Mouse (Mus musculus): ENCODE data around the gene Fnbp1l.
A peak's percentile ranks its signal among the peaks of the same experiment; 100 is the strongest.

Gene Fnbp1l

DNA sequence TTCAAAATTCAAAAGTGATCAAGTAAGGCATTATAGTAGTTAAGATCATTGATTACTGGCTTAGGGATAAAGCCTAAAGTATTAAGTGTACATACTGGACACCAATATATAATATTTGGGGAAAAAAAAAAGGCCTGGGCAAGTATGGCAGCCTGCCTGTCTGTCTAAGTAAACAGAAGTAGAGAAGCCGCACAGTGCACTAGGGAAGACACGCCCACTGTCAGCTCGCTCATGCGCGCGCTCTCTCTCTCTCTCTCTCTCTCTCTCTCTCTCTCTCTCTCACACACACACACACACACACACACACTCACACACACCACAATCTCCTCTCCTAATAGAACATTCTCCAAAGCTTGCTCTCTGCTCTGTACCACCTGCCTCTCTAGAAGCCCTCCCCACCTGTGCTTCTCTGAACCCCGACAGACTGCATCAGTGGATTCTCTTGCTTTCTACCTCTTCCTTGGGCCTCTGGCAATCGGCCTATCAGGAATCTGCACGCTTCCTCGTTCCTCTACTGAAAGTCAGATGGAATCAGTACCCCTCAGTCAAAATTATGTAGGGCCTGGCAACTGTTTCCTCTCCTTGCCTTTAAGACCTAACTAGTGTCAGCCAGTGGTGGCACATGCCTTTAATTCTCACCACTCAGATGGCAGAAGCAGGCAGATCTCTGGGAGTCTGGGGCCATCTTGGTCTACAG, 13.3 kb downstream of the Fnbp1l start:
- DNase-seq (ENCODE audit: low read depth in 1 of 2, low spot score in 2 of 2): no peak

DNA sequence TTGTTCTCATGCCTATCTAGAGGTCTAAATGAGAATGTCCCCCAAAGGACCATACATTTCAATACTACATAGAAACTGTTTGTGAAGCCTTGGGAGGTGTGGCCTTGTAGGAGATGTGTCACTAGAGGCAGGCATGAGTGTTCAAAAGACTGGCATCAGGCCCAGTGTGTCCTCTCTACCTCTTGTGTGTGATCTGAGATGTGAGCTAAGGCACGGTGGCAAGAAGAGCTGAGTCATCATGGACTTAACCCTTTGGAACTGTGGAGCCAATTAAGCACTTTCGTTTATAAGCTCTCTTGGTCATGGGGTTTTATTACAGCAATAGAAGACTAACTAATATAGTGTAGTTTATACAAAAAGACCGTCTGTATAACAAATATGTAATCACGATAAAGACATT, 16.3 kb downstream of the Fnbp1l start:
- DNase-seq (ENCODE audit: low read depth in 1 of 2, low spot score in 2 of 2): no peak

DNA sequence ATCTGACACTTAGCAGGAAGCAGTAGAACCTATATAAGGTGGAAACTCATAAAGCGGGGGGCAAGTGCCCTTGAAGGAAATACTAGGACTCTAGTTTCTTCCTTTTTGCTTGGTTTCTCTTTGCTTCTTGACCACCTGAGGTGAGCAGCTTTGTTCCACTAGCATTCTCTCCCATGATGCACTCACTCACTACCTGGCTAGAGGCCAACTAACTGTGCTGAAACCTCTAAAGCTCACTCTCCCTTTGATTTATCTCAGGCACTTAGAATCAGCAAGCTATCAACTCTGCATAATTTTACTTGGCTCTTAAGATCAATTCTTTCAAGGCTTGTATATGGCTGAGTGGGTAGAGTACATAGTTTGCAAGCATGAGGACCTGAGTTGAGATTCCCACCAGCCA, 17.1 kb downstream of the Fnbp1l start:
- DNase-seq (ENCODE audit: low read depth in 1 of 2, low spot score in 2 of 2): no peak

DNA sequence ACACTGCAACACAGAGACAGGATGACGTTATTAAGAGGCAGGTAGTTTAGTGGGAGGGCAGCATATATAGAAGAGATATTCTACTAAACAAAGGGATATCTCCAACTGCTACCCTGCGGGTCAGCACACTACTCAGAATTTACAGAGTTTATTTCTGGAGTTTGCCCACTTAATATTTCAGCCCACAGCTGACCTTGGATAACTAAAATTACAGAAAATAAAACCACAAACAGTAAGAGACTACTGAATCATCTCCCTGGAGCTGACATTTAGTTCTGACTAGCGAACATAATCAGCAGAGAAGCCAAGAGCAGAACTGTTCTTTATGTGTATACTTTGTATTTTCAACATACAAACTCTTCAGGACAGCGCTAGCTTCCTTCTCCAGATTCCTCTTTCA, 20.2 kb downstream of the Fnbp1l start:
- DNase-seq (ENCODE audit: low read depth in 1 of 2, low spot score in 2 of 2): no peak

DNA sequence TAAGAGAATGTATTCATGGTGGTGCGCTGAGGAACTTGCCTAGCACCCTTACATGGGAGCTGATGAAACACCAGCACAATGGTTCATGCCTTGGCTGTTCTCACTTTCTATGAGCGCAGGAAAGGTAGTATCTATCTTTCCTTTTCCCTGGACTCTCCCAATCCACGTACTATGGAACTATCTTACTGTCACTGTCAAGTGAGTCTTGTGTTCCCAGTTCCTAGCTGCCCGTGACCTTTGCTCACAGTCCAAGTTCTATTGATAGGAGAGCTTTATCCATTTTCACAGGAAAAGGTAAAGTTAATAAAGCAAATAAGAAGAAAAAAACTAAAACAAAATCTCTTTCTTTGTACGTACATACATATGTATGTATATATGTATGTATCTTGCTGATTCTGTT, 28.7 kb downstream of the Fnbp1l start:
- no peak for DNase-seq (ENCODE audit: low read depth in 1 of 2, low spot score in 2 of 2)

DNA sequence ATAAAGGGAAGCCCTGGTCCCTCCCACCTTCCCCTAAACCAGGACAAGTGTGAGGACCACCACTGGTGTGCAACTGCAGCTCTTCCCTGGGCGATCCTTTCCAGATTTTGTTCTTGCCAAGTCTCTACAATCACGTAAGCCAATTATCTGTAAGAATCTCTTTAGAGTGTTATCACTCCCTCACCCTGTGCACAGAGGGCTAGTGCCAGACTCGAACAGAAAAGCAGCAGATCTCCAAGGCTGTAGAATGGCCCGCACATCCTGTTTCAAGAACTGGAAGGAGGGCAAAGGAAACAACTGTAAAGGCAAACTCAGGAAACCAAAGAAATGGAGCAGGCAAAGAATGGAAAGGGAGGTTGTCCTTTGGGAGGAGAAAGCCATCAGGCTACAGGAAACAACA, 29.2 kb downstream of the Fnbp1l start:
- no peak for DNase-seq (ENCODE audit: low read depth in 1 of 2, low spot score in 2 of 2)

DNA sequence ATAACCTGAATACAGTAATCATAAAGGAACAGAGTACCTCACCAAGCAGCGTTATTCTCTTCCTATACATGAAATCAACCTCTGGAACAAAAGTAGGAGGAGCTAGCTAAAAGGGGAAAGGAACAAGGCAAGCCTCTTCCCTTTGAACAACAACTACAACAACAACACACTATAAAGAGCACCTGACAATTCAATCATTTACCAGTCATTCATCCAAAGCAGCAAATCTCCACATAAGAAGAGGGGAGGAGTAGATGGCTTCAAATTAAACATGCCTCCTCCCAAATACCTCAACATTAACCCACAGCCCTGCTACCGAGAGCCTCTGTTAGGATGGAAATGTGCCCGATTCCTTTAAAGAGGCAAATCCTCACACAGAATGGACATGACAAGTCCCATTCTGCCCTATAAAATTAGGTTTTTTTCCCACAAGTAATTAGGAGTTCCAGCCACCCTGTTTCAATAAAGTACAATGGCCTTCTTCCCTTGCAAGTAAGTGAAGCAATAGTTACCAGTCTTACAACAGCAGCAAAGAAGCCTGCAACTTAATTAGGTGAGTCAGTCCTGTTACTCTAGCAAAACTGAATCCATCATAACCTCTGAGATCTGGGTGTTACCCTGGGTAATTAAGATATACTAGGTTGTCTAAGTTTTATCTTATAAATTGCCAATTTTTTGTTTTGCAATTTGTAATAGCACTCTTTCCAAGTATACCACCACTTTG, 32.4 kb downstream of the Fnbp1l start:
- no peak for DNase-seq (ENCODE audit: low read depth in 1 of 2, low spot score in 2 of 2)

DNA sequence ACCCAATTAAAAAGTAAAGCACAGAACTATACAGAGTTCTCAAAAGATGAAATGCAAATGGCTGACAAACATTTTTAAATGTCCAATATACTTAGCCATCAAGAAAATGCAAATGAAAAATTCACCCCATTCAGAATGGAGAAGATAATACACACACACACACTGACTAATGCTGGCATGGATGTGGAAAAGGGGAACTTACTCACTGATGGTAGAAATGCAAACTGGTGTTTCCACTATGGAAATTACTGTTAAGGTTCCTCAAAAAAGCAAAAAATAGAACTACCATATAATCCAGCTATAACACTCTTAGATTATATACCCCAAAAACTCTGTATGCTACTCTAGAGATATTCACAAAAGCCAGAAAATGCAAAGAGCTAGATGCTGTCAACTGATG, 42.2 kb downstream of the Fnbp1l start:
- no peak for DNase-seq (ENCODE audit: low read depth in 1 of 2, low spot score in 2 of 2)

DNA sequence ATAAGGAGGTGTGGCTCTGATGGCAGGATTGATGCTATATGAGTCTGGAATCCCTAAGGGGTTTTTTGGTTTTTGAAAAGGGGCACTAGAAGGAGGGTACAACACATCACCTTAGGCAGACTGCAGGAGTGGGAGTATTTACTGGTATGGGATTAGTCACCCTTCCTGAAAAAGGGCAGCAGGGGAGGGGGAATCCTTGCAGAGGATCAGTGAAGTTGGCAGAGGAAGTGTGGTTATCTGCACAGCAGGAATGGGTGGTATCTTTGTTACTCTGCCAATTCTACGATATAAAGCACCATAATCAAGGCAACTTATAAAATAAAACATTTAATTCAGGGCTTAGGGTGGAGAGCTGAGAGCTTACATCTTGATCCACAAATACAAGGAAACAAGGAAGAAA, 44.6 kb downstream of the Fnbp1l start:
- DNase-seq (ENCODE audit: low read depth in 1 of 2, low spot score in 2 of 2): no peak

DNA sequence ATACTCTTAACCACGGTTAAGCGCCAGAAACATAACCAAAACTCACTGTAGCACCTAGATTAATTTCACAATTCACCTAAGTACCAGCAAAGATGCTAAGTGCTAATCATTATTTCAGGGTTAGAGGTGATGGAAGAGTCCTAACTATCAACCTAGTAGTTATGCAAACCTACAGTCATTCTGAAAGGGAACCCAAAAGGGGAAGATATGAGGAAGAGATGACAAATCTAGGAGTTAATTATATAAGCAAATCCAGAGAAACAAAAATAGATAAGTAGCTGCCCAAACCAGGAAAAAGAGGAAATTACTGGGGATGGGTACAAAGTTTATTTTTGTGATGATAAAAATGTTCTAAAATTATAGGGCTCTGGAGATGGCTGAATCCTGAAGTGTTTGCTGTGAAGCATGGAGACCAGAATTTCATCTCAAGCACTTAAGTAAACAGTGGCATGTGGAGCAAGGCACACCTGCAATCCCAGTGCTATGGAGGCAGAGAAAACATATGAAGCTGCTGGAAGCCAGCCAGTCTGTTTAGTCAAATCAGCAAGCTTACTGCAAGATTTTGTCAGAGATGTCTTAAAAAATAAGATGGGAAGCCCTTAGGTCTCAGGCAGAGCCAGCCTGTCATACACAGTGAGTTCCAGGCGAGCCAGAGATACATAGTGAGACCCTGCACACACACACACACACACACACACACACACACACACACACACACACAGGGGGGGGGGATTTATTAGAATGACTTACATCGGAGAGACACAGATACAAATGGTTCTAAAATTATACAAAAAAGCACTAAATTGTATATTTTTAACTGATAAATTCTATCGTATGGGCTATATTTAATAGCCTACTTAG, 45.9 kb downstream of the Fnbp1l start:
- no peak for DNase-seq (ENCODE audit: low read depth in 1 of 2, low spot score in 2 of 2)

DNA sequence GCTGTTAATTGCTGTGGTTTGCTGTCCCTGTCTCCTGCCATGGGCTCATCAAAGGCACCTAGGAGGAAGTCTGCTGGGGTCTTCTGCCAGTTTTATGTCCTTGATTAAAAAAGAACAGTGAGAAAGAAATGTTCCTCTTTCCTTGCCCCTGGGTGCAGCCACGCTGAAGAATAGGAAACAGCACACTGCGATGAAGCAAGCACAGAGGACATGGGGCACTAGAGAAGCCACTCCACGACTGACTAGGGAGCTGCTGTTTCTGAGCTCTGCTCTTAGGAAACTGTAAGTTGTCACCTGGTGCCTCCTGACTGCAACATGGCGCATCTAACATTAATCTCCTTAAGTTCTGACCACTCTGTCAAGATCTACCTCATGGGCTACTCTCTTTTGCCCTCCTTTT, 53.0 kb downstream of the Fnbp1l start:
- peak; percentile 2 to 7 for DNase-seq (ENCODE audit: low read depth in 1 of 2, low spot score in 2 of 2)

DNA sequence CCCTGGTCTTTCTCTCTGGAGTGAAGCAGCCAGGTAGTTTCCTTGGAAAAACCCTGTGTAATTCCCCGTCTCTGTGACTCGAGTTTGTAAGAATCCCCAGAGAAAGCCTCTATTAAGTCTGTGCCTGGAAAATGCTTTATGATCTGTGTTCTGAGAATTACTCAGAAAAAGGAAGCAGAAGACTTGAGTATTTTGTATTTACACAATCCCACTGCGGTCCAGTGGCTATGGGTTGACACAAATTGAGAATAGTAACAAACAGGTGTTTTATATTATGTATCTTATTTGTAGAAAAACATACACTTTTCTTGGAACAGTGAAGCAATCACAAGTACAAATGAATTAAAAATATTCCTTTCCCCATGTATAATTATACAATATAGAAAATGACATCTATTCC, 53.4 kb downstream of the Fnbp1l start:
- DNase-seq (ENCODE audit: low read depth in 1 of 2, low spot score in 2 of 2): no peak

DNA sequence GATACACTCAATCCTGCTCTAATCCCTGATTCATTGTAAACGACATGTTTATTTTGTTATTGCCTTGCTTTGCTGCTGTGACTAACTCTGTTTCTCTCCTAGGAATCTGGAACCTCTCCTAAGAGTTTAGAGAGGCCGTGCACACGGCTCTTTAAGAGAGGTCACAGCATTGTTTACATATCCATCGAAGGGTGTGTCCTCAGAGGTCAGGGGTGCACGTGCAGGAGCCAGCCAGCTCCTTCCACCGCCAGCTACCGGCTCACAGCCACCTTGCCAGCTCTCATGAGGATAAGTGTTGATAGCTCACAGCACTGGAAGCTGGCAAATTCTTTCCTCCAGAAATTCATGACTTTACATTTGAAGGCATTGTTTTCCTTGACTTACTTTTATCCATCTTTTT, 54.2 kb downstream of the Fnbp1l start:
- no peak for DNase-seq (ENCODE audit: low read depth in 1 of 2, low spot score in 2 of 2)

DNA sequence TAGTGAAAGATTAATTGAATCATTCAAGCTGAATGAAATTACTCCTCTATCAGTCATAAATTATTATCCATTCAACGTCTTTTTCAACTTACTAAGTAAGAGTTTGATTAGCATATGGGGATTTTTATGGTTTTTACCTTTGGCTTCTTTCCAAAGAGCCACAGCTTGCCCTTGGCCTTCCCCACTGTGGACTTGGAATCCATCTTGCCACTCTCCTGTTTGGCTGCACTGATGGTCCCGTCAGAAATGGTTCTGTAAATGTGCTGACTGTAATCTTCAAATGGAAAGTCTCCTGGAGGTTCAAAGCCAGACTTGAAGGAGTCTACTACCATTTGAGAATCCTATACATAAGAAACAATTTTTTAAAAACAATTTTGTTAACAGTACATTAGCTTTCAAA, 61.7 kb downstream of the Fnbp1l start:
- DNase-seq (ENCODE audit: low read depth in 1 of 2, low spot score in 2 of 2): no peak

DNA sequence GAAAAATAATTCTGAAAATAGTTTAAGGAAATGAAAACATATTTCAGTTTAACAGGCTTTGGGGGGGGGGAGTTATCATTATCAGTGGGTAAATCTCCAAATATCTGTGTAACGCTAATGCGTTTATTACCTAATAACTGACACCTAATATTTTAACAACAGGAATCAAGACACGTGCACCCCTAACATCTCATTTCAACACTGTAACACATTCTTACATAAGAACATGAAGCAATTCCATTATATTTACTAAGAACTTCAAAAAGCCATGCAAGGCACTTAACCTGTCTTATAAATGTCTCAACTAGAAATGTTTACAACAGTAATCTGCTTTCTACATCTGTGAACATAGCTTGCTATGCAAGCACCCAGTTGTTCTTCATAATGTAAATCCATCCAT, 68.3 kb downstream of the Fnbp1l start:
- no peak for DNase-seq (ENCODE audit: low read depth in 1 of 2, low spot score in 2 of 2)

DNA sequence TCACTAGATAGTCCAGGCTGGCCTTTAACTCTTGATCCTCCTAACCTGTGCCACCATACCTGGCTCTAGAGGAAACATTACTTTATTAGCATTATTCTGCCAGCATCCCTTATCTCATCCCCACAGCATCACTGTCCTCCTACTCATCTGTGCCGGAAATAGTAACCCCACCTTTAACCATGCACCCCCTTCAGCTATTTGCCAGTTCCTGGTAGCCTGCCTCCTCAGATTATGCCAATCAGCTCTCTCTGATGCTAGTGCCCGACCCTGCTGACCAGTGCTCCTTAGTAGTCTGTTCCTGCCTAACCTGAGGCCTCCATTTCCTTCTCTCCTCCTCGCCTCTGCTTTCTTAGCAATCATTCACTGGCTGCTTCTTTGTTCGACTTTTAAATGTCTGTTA, 72.0 kb downstream of the Fnbp1l start:
- no peak for DNase-seq (ENCODE audit: low read depth in 1 of 2, low spot score in 2 of 2)

DNA sequence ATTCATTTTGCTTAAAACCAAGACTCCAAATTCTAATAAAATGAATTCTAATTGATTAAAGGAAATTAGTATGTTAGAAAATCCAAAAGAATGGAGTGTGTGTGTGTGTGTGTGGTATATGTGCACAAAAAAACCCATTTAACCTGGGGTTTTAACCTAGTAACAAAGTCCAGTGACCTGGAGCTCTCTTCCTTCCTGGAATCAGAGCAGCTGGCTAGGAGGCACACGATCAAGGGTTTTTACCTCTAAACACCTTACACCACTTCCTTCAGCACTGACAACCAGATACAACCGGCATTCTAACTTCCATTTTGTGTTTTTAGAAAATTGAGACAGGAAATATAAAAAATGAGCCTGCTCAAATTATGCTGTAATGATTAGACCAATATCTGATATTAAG, 74.2 kb downstream of the Fnbp1l start:
- no peak for DNase-seq (ENCODE audit: low read depth in 1 of 2, low spot score in 2 of 2)

DNA sequence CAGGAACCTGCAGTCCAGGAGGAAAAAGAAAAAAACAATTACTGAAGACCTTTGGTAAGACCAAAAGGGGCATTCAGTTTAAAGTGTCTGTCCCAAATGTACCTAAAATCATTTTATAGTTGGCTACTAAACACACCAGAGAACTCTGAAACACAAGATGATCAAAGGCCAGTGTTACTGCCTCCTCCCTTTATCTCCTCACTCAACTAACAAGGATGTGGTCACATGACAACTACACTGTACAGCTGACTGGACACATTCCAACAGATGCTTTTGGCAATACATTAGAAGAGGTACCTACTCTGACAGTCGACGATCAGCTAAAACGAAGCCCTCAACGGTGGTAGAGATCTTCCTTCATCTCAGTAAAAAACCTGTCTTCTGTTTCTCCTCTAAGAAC, 78.6 kb downstream of the Fnbp1l start:
- no peak for DNase-seq (ENCODE audit: low read depth in 1 of 2, low spot score in 2 of 2)

DNA sequence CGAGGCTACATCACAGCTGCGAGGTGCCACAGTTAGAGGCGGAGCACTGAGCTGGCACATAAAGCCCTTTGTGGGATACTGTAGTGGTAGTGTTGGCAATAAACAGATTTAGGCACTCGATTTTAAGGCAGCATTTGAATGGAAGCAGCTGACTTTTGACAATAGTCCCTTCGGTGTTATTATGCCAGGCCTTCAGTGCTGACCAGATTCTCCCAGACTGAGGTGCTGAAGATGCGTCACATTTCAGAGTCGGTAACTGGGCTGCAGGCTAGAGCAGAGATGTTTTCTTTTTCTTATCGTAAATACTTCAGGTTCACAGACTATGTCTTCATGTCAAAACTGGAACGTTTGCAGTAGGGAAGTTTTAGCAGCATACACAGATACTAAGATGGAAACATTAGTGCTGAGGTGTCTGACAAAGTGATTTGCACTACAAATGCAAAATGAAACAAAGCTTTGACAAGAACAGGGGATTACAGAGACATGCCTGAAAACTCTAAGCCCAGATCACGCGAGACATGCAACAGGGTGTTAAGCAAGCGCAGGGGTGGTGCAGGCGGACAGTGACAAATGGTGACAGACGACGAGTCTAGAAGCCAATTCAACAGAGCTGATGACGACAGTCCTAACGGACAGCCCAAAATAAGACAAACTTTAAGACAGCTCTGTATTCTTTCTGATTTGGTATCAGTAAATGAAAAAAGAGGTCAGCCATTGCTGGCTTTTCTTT, 79.4 kb downstream of the Fnbp1l start:
- no peak for DNase-seq (ENCODE audit: low read depth in 1 of 2, low spot score in 2 of 2)

DNA sequence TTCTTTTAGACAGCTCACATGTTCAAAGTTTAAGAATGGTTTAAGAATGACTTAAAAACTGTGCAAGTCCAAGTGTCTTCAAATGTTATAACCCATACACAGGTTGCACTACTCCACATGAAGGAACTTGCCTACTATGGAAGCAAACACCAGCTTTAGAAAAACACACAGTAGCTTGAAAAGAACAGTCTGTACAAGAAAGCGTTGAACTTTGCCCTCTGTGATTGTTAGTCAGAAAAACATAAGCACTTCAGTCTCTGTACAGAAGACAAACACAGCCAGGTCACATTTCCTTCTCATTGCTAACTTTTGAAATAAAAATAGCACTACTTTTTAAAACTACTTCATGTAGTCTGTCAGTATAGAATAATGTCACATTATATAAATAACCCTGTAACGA, 80.7 kb downstream of the Fnbp1l start:
- no peak for DNase-seq (ENCODE audit: low read depth in 1 of 2, low spot score in 2 of 2)

DNA sequence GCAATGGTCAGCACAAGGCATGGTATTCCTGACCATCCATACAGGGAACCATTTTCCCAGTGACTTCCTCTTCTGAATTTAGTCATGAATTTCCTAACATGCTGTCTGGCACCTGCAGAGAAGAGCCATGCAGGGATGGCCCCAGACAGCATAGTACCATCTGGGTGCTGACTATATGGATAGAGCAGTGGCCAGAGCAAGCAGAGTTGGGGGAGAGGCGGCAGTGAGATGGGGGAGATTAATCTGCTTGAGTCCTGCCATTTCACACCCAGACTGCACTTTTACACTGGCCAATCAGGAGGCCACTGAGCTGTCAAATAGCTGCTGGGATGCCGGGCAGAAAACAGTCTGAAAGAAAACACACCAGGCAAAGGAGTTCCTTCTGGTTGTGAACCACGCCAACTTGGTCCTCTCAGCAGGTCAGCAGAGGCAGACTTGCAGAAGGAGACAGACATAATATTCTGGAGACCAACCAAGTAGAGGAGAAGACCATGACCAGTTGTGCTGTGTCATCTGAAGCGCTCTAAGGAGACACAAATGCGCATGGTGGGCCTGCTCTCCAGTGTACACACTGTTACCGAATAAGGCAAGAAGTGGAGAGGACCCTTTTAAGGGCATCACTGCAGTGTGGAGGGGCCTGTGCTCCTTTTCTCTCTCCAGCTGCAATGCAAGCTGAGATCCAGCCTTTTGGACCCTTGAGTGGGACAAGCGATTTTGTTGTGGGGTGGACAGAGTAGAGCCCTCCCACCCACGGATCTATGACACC, 83.4 kb downstream of the Fnbp1l start:
- no peak for DNase-seq (ENCODE audit: low read depth in 1 of 2, low spot score in 2 of 2)
